Mouse (Mus musculus): ENCODE data around the gene Hipk3.

DNA sequence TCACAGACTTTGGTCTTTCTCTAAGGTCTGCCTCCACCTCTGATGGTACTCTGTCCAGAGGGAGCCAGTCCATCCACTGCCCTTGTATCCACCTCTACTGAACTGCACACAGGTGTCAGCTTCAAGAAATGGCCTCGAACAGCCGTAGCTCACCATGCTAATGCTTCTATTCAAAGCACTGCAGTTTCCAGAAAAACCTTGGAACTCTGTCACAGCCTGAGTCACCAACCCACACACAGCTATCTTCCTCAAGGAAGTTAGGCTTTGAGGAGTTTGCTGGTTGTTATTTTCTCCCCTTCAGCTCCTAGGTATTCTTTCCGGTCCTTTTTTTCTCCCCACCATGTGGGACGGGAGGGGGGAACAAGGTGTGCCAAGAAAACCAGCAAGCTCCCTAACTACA lies 3.5 kb upstream of the Hipk3 start:
- no peak for TF ChIP-seq CTCF (IDR thresholded peaks at IDR 0.05; ENCODE audit: control insufficient read depth, insufficient read depth, insufficient replicate concordance, low read depth, low read length)
- no peak for TF ChIP-seq POLR2A (IDR thresholded peaks at IDR 0.05; ENCODE audit: control insufficient read depth, low read depth, low read length)
